14 mouse cellular contexts compared by ENCODE assay signal in the genomic region with DNA sequence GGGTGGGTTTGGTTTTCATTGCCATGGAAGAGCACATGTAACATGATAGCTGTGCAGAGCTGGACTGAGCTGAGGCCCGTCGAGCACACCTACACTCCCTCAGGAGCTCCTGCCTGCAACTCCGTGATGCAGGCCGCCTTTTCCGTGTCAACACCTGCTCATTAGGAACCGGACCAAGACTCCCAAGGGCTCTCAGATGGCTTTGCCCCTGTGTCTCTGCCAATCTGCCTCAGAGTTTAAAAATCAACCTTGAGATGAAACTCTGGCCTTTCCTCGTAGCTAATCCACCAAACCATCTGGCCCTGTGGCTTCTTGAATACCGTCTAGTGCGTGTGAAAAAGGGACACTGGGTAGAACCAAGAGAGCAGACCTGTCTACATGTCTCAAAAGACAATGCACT.
DNase-seq lines count a peak whose midpoint lies in the region; ATAC-seq lines count a peak whose summit lies in the region.
"Had no signal": no experiment of that assay in that cellular context is flagged by ENCODE, and none has a peak within 500 bp of the region (broad histone marks: within the 10 kb centered on the region; RNA-seq: fewer than 3 reads in every experiment).

No protein-coding gene starts in this region.

- no peak for DNase-seq in hindbrain, embryonic 10.5 days (ENCODE audit: low spot score)
- DNase-seq in lung, postnatal 14 days, result no peak
- peak; percentile 85 to 92 for DNase-seq in cerebellum, adult 18-20 months
- peak; percentile 43 to 56 for DNase-seq in kidney, postnatal 36 days
- DNase-seq: adrenal gland, postnatal 10 days; gastrocnemius, postnatal 14 days; lung, adult 18-20 months had no signal

- WGBS in hindbrain, embryonic 15.5 days, result 58% methylated on average over 9 of the region's 9 CpGs
- WGBS in hindbrain, embryonic 10.5 days, result 80% methylated on average over 9 of the region's 9 CpGs
- WGBS in lung, embryonic 16.5 days, result 52% methylated on average over 9 of the region's 9 CpGs

- H3K36me3 ChIP-seq in hindbrain, embryonic 15.5 days, result no peaks in the 10 kb centered on the region
- H3K36me3 ChIP-seq in hindbrain, embryonic 10.5 days, result no peaks in the 10 kb centered on the region
- no peaks in the 10 kb centered on the region for H3K36me3 ChIP-seq in lung, embryonic 16.5 days (ENCODE audit: control insufficient read depth, insufficient read depth, low read length)
- H3K36me3 ChIP-seq: embryonic facial prominence, embryonic 13.5 days; forebrain, embryonic 15.5 days; heart, embryonic 12.5 days; limb, embryonic 15.5 days had no signal

- no peaks in the 10 kb centered on the region for H3K27me3 ChIP-seq in hindbrain, embryonic 15.5 days
- H3K27me3 ChIP-seq in hindbrain, embryonic 10.5 days (ENCODE audit: insufficient read depth, poor library complexity, severe bottlenecking), result no peaks in the 10 kb centered on the region
- H3K27me3 ChIP-seq in lung, embryonic 16.5 days (ENCODE audit: control insufficient read depth, insufficient read depth, low read depth, low read length), result no peaks in the 10 kb centered on the region
- H3K27me3 ChIP-seq: embryonic facial prominence, embryonic 13.5 days; forebrain, embryonic 15.5 days; heart, embryonic 12.5 days; limb, embryonic 15.5 days had no signal

- H3K4me1 ChIP-seq in hindbrain, embryonic 15.5 days (replicated peaks), result peaks cover 17% of the 10 kb centered on the region
- peaks cover 10% of the 10 kb centered on the region; the same call in 1 of the 2 replicates for H3K4me1 ChIP-seq in hindbrain, embryonic 10.5 days (replicated peaks)
- peaks cover 3% of the 10 kb centered on the region; the same call in 1 of the 2 replicates for H3K4me1 ChIP-seq in lung, embryonic 16.5 days (replicated peaks; ENCODE audit: control insufficient read depth, insufficient read depth, low read length)
- H3K4me1 ChIP-seq: limb, embryonic 15.5 days had no signal

- ATAC-seq in hindbrain, embryonic 15.5 days (ENCODE audit: low FRiP score, low read depth), result no peak
- ATAC-seq in lung, embryonic 16.5 days (ENCODE audit: low read depth), result no peak
- no peak for ATAC-seq in monocyte, adult 5-6 weeks (replicated peaks; ENCODE audit: insufficient number of reproducible peaks, low FRiP score, low TSS enrichment, poor library complexity, severe bottlenecking)
- ATAC-seq: forebrain, embryonic 15.5 days had no signal

- no peak overlapping the region for H3K4me2 ChIP-seq in hindbrain, embryonic 15.5 days
- no peak overlapping the region for H3K4me2 ChIP-seq in lung, embryonic 16.5 days (ENCODE audit: low read depth, low read length)
- H3K4me2 ChIP-seq: embryonic facial prominence, embryonic 13.5 days; forebrain, embryonic 15.5 days; heart, embryonic 12.5 days; limb, embryonic 15.5 days had no signal

- 0 out of 2 replicates have a peak overlapping the region, but pooled peaks have one; percentile 32 for H3K27ac ChIP-seq in hindbrain, embryonic 15.5 days (replicated peaks)
- H3K27ac ChIP-seq in hindbrain, embryonic 10.5 days, result no peak overlapping the region
- H3K27ac ChIP-seq in lung, embryonic 16.5 days (ENCODE audit: low read length), result peak overlapping the region; percentile 42
- H3K27ac ChIP-seq: embryonic facial prominence, embryonic 13.5 days; forebrain, embryonic 15.5 days; limb, embryonic 15.5 days had no signal

- no peaks in the 10 kb centered on the region for H3K9me3 ChIP-seq in hindbrain, embryonic 15.5 days
- no peaks in the 10 kb centered on the region for H3K9me3 ChIP-seq in hindbrain, embryonic 10.5 days
- no peaks in the 10 kb centered on the region for H3K9me3 ChIP-seq in lung, embryonic 16.5 days (ENCODE audit: control insufficient read depth, low read length)
- H3K9me3 ChIP-seq: embryonic facial prominence, embryonic 13.5 days; forebrain, embryonic 15.5 days; heart, embryonic 12.5 days; limb, embryonic 15.5 days had no signal

- H3K4me3 ChIP-seq in hindbrain, embryonic 15.5 days, result no peak overlapping the region
- H3K4me3 ChIP-seq in hindbrain, embryonic 10.5 days, result no peak overlapping the region
- H3K4me3 ChIP-seq in lung, embryonic 16.5 days (ENCODE audit: low read length), result no peak overlapping the region
- H3K4me3 ChIP-seq: embryonic facial prominence, embryonic 13.5 days; forebrain, embryonic 15.5 days; heart, embryonic 12.5 days; limb, embryonic 15.5 days had no signal

- no peak overlapping the region for H3K9ac ChIP-seq in hindbrain, embryonic 15.5 days
- H3K9ac ChIP-seq in lung, embryonic 16.5 days (ENCODE audit: low read length), result no peak overlapping the region
- H3K9ac ChIP-seq: embryonic facial prominence, embryonic 13.5 days; forebrain, embryonic 15.5 days; heart, embryonic 12.5 days; limb, embryonic 15.5 days had no signal

Comparison
In these comparisons a context has a peak if more than half of its experiments do, and no peak if none do; other contexts are left out.
1. DNase-seq: peak in cerebellum, adult 18-20 months (2 of 2) and kidney, postnatal 36 days (2 of 2); none in hindbrain, embryonic 10.5 days (single experiment) and lung, postnatal 14 days (single experiment).